Mouse (Mus musculus): ENCODE results near the gene Gm49358. TPM values are rescaled to one million over a fixed set of nuclear protein-coding genes. Genes with fewer than 3 reads are reported as not detected.

Gene Gm49358
- 10 to 100 TPM; 19.1 to 24.5 TPM for total RNA-seq (2021)
- long read RNA-seq, experiment 1, result 0 reads
- long read RNA-seq, experiment 2, result 0 reads

DNA sequence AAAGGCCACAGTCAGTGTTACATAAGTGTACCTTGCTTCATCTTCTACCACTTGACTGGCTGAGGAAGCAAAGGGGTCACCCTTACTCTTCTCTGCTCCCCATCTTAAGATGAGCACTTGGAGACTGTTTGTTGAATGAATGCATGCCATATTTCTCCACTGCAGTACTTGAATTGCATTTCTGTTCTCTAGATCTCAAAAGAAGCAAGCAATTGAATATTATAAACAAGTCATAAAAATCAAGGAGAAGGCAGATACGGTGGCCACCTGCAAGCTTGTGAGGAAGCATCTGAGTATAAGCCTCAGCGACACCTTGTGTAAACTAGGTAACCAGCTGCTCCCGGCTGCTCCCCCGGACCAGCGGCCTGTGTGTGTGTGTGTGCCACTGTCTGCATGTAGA is at the start of gene Gm49358:
Gene Gm49358, plus strand, starts transcription at position 301 of the 400 bp plus-strand sequence.
- intact Hi-C loops (cut with DNase I), result no loop called here
- H3K4me3 ChIP-seq, result no peak within 1 kb of the TSS
- H3K27ac ChIP-seq, result no peak within 1 kb of the TSS
- TF ChIP-seq CTCF (IDR thresholded peaks at IDR 0.05), result no peak
- DNase-seq (ENCODE audit: extremely low spot score in 1 of 2, low spot score in 2 of 2), result no peak

DNA sequence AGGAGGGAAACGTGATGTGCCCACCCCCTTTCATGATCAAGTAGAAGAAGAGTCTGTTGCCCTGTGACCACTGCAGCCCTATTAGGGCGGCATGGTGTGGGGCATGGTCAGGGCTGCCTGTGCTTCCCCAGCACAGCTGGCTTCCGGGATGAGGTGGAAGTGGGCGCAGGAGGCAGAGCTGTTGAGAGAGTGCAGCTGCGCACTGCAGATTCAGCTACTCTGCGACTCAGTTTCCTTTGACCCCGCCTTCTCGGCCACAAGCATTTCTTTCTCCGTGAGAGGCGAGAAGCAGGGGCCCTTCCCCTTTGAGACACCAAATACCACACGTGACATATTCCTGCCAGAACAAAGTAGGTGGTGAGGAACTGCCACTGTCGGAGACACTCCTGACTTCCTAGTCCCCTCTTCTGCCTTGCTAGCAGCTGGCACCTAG is 36.2 kb upstream of the Gm49358 start:
- Histone ChIP-seq H3K4me3 (peak overlapping the region; percentile 29), H3K27ac (peak overlapping the region; percentile 9; the same call in 1 of the 2 replicates)
- no peak for TF ChIP-seq CTCF (IDR thresholded peaks at IDR 0.05)
- intact Hi-C loops (cut with DNase I), result no loop called here
- DNase-seq (ENCODE audit: extremely low spot score in 1 of 2, low spot score in 2 of 2), result peak in 1 of 2 experiments; percentile 18

DNA sequence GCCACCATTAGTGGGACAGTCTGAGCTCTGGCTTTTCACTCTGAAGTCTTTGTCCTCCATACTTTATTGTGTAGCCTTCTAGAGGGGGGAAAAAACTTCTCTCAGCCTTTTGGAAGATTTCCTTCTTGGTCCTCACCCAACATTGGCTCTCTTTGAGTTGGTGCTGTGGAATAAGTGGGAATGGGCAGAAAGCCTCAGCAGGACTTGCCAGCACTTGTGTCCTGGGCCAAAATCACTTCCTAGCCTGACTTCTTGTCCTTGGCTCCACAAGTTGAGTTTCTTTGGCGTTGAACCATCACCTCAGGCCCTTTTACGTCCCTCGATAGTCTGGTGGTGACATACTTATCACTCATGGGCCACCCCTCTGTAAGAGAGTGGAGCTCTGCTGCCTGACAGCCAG is 35.6 kb upstream of the Gm49358 start:
- H3K4me3 ChIP-seq, result no peak overlapping the region
- no peak overlapping the region for H3K27ac ChIP-seq
- intact Hi-C loops (cut with DNase I), result no loop called here
- DNase-seq (ENCODE audit: extremely low spot score in 1 of 2, low spot score in 2 of 2), result no peak
- no peak for TF ChIP-seq CTCF (IDR thresholded peaks at IDR 0.05)

DNA sequence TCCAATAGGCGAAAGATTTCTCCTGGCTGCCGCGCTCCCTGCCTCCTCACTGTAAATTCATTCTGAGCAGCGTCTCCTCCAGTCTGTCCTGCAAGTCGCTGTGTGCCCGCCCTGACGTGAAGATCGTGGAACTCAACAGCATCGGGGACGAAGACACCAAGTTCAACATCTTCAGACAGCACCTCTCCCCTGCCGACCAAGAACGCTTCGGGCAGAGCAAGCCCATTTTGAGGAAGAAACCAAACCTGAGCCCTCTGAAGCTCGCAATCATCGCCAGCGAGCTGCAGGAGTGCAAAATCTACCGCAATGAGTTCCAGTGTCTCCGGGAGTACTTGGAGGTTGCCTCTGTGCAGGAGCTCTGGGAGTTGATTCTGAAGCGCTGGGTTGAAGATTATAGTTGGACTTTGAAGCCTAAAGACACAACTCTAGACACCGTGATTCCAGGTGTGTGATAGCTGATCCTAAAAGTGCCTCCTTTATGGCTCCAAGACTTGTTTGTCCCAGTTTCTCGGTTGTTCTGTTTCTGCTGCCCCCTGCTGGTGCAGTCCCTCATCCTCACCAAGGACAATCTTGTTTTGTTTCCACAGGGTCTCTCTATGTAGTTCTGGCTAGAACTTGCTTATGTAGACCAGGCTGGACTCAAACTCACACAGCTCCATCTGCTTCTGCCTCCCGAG is 32.8 kb upstream of the Gm49358 start:
- peak; percentile 78 to 83 for DNase-seq (ENCODE audit: extremely low spot score in 1 of 2, low spot score in 2 of 2)
- H3K4me3 ChIP-seq, result peak overlapping the region; percentile 53
- peak; percentile 83 for TF ChIP-seq CTCF (IDR thresholded peaks at IDR 0.05)
- intact Hi-C loops (cut with DNase I), result loop anchor here (2.0 to 5.0 kb wide), 3 partner anchors 24 to 94 kb away; partner anchors contain the start of gene Nt5dc3
- H3K27ac ChIP-seq, result peak overlapping the region; percentile 71

DNA sequence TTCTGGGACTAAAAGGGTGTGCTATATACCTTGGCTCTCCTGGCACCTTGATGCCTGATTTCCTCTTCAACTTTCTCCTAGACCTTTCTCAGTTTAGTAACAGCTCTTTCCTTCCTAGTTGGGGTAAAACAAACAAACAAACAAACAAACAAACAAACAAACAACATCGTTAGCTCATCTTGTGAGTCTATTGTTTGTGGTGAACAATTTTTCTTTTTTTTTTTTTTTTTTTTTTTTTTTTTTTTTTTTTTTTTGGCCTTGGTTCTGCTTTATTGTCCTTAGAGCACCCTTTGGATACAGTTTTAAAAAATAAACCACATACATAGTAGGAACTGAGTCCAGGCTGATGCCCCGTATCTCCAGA is 32.3 kb upstream of the Gm49358 start:
- intact Hi-C loops (cut with DNase I), result loop anchor here (2.0 to 5.0 kb wide), 3 partner anchors 25 to 94 kb away; partner anchors contain the start of gene Nt5dc3
- DNase-seq (ENCODE audit: extremely low spot score in 1 of 2, low spot score in 2 of 2), result no peak
- Histone ChIP-seq H3K27ac (no peak overlapping the region), H3K4me3 (no peak overlapping the region)
- no peak for TF ChIP-seq CTCF (IDR thresholded peaks at IDR 0.05)

DNA sequence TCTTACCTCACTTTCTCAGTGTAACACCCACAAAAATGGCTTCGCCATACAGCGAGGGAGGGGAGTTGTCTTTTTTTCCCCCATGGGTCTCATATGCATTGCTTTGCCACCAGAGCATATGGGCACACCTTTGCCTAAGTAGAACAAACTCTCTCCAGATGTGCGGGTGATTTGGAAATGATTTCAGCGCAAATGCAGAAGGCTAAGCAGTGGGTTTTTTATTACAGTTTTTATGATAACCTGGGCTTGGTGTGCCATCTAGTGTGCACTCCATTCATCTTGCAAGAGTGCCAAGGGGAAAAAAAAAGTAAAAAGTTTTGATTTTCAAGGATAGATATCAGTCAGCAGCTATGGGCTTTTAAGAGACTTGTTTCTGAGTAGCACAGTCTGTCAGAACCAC is 28.7 kb upstream of the Gm49358 start:
- TF ChIP-seq CTCF (IDR thresholded peaks at IDR 0.05), result peak; percentile 6; the same call in 1 of the 2 replicates
- H3K4me3 ChIP-seq, result no peak overlapping the region
- intact Hi-C loops (cut with DNase I), result no loop called here

DNA sequence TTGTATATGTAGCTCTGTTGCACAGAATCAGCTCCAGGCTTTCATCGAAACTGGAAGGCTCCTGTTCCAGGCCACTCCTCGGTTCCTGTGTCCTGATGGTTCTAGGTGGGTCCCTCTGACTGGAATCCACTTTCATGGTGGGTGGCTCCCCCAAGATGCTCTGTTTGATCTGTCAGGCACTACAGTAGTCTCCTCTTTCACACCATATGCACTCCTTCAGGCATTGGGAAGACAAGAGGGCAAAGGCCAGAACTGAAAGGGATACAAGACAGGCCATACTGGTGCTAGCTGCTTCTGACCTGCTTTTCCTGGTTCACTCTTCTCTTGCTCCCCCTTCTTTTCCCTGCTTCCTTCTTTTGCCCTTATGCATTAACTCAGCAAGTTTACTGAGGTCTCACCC is 20.9 kb upstream of the Gm49358 start:
- Histone ChIP-seq H3K4me3 (no peak overlapping the region), H3K27ac (no peak overlapping the region)
- TF ChIP-seq CTCF (IDR thresholded peaks at IDR 0.05), result no peak
- intact Hi-C loops (cut with DNase I), result no loop called here
- no peak for DNase-seq (ENCODE audit: extremely low spot score in 1 of 2, low spot score in 2 of 2)

More for the DNA sequence above, 28.7 kb upstream of the Gm49358 start:
- no peak overlapping the region for H3K27ac ChIP-seq
- DNase-seq (ENCODE audit: extremely low spot score in 1 of 2, low spot score in 2 of 2), result no peak

DNA sequence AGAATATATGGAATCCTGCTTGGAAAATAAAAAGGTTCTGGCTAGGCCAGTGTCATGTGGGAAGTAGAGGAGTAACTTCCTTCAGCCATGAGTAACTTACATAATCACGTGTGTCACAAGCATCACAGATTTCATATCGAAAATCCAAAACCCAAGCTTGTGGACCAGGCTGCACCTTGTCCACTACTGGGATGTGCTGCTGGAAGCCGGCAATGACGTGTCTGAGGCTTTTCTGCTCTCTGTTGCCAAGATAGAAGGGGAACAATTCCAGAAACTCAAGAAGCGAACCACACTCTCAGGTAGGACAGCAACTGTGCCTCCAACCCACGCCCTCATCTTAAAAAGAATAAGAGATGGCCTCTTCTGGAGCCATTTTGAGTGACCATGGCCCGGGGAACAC is 19.5 kb upstream of the Gm49358 start:
- no peak overlapping the region for H3K27ac ChIP-seq
- no peak overlapping the region for H3K4me3 ChIP-seq
- DNase-seq (ENCODE audit: extremely low spot score in 1 of 2, low spot score in 2 of 2), result no peak
- intact Hi-C loops (cut with DNase I), result no loop called here
- TF ChIP-seq CTCF (IDR thresholded peaks at IDR 0.05), result no peak

DNA sequence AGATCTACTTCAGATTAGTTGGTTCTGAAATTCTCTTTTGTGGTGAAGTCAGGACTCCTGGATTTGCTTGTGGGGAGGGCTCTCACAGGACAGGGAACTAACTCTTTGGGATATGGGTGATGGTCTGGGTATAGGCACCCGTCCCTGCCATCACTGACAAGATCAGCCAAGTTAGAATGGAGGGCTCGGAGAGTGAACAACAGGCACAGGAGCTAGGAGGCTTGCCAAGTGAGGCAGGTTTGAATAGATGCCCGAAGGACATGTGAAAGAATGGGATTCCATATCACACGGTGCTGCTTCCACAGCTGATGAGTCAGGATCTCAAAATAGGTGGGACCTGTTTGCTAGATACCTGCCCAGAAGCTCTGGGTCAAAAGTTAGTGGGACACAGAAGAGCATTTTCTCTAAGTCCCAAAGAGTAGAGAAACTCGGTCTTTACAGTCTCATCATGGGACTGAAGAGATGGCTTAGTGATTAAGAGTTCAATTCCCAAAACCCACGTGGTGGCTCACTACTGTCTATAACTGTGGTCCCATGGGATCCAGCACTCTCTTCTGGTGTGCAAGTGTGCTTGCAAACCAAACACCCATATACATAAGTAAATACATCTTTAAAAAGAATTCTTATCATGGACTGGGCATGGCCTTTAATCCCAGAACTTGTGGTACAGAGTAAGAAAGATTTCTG is 7.8 kb upstream of the Gm49358 start:
- Histone ChIP-seq H3K27ac (no peak overlapping the region), H3K4me3 (no peak overlapping the region)
- TF ChIP-seq CTCF (IDR thresholded peaks at IDR 0.05), result no peak
- DNase-seq (ENCODE audit: extremely low spot score in 1 of 2, low spot score in 2 of 2), result no peak
- intact Hi-C loops (cut with DNase I), result no loop called here

DNA sequence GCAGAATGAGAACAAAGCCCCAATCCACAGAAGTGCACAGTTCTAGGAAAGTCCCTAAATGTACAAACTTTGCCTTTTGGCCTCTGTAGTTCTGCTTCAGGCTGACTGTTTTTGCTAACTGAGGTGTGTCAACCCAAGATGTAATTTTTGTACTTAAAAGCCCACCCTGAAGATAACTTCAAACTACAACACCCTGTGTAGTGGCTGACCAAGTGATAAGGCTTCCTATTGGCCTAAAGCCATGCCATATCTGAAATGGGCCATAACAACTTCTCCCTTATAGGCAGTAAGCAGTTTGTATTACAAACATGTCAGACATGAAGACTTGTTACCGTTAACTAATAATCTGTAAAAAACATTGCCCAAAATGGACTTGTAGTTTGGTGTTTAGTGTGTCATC is 6.0 kb upstream of the Gm49358 start:
- no peak for TF ChIP-seq CTCF (IDR thresholded peaks at IDR 0.05)
- Histone ChIP-seq H3K4me3 (no peak overlapping the region), H3K27ac (no peak overlapping the region)
- intact Hi-C loops (cut with DNase I), result no loop called here
- no peak for DNase-seq (ENCODE audit: extremely low spot score in 1 of 2, low spot score in 2 of 2)

DNA sequence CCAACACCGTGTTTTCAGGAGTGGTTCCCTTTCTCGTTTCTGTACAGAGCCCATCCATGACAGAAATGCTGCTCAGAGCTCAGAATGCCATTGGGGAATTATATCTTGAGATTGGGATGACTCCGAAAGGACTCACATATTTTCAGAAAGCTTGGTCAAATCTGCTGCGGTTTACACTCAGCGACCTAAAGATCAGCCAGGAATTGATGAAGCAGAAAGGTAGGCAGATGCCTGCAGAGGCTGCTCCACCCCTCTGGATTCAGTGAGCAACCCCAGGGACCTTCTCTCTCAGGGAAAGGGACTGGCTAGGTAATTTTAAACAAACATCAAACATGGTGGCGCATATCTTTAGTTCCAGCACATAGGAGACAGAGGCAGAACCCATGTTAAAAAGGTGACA is 5.6 kb upstream of the Gm49358 start:
- intact Hi-C loops (cut with DNase I), result no loop called here
- Histone ChIP-seq H3K27ac (no peak overlapping the region), H3K4me3 (no peak overlapping the region)
- no peak for TF ChIP-seq CTCF (IDR thresholded peaks at IDR 0.05)
- no peak for DNase-seq (ENCODE audit: extremely low spot score in 1 of 2, low spot score in 2 of 2)

DNA sequence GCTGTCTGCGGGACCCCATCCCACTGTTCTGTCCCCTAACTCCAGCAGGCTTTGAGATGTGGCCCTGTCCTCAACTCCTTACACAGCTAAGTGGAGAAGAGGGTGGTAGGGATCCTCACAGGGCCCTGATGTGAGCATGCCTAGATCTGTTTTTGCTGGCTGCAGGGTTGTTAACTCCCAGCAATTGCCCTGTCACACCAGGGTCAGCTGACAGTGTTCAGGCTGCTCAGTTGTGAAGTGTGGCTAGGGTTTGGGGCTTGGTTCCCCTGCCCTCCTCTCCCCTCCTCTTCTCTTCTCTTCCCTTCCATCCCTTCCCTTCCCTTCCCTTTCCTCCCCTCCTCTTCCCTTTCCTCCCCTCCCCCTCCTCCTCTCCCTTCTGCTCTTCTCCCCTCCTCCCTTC is 2.5 kb upstream of the Gm49358 start:
- DNase-seq (ENCODE audit: extremely low spot score in 1 of 2, low spot score in 2 of 2), result no peak
- no peak overlapping the region for H3K27ac ChIP-seq
- no peak for TF ChIP-seq CTCF (IDR thresholded peaks at IDR 0.05)
- intact Hi-C loops (cut with DNase I), result no loop called here
- no peak overlapping the region for H3K4me3 ChIP-seq

Data from left cerebral cortex, adult 2 months (tissue).